27 mouse cellular contexts compared by ENCODE assay signal in the genomic region with DNA sequence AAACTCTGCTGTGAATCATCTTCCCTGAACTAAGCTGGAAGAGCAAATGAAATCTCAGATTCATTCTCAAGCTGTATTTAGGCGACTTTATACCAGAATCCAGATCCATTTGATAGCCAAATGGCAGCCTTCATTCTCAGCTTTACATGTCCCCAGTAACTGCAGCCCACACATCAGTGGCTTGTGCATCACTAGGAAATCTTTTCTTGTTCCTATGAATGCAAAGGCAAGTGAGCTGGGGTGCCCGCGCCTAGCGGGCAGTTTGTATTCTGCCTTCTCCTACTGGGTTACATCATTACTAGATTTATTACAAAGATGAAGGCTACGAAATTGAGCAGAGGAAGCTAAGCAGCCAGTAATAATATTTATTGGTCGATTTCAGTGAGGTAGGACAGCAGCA. TPM values are rescaled to one million over a fixed set of nuclear protein-coding genes. Genes with fewer than 3 reads are reported as not detected.
DNase-seq lines count a peak whose midpoint lies in the region; ATAC-seq and TF ChIP-seq lines count a peak whose summit lies in the region.
"Had no signal": no experiment of that assay in that cellular context is flagged by ENCODE, and none has a peak within 500 bp of the region (broad histone marks: within the 10 kb centered on the region; RNA-seq: fewer than 3 reads in every experiment).

No protein-coding gene starts in this region.

- H3K4me3 ChIP-seq in forebrain, postnatal 0 days (ENCODE audit: low read depth, low read length) = no peak overlapping the region
- no peak overlapping the region for H3K4me3 ChIP-seq in forebrain, embryonic 10.5 days
- H3K4me3 ChIP-seq in limb, embryonic 13.5 days = no peak overlapping the region
- no peak overlapping the region for H3K4me3 ChIP-seq in limb, embryonic 10.5 days
- no peak overlapping the region for H3K4me3 ChIP-seq in neural tube, embryonic 13.5 days
- H3K4me3 ChIP-seq: embryonic facial prominence, embryonic 13.5 days; hindbrain, embryonic 13.5 days; liver, embryonic 13.5 days had no signal

- 81% methylated on average over 6 of the region's 6 CpGs for WGBS in forebrain, postnatal 0 days
- 91% methylated on average over 6 of the region's 6 CpGs for WGBS in forebrain, embryonic 10.5 days
- 50% methylated on average over 6 of the region's 6 CpGs for WGBS in limb, embryonic 13.5 days
- 79% methylated on average over 6 of the region's 6 CpGs for WGBS in limb, embryonic 10.5 days
- WGBS in neural tube, embryonic 13.5 days = 72% methylated on average over 6 of the region's 6 CpGs

- no peaks in the 10 kb centered on the region for H3K9me3 ChIP-seq in forebrain, postnatal 0 days (ENCODE audit: low read length)
- no peaks in the 10 kb centered on the region for H3K9me3 ChIP-seq in forebrain, embryonic 10.5 days
- H3K9me3 ChIP-seq in limb, embryonic 13.5 days = no peaks in the 10 kb centered on the region
- no peaks in the 10 kb centered on the region for H3K9me3 ChIP-seq in limb, embryonic 10.5 days (replicated peaks)
- no peaks in the 10 kb centered on the region for H3K9me3 ChIP-seq in neural tube, embryonic 13.5 days
- H3K9me3 ChIP-seq: embryonic facial prominence, embryonic 13.5 days; G1E; hindbrain, embryonic 13.5 days; liver, embryonic 13.5 days had no signal

- no peak for TF ChIP-seq CTCF in forebrain, postnatal 0 days (IDR thresholded peaks at IDR 0.05; ENCODE audit: low read depth)

- H3K27me3 ChIP-seq in forebrain, postnatal 0 days (ENCODE audit: insufficient read depth, low read length) = no peaks in the 10 kb centered on the region
- no peaks in the 10 kb centered on the region for H3K27me3 ChIP-seq in forebrain, embryonic 10.5 days (ENCODE audit: poor library complexity, severe bottlenecking)
- H3K27me3 ChIP-seq in limb, embryonic 13.5 days = peaks cover 44% of the 10 kb centered on the region
- no peaks in the 10 kb centered on the region for H3K27me3 ChIP-seq in limb, embryonic 10.5 days (ENCODE audit: low read depth, poor library complexity, severe bottlenecking)
- H3K27me3 ChIP-seq in neural tube, embryonic 13.5 days = no peaks in the 10 kb centered on the region
- H3K27me3 ChIP-seq: embryonic facial prominence, embryonic 13.5 days; hindbrain, embryonic 13.5 days; liver, embryonic 13.5 days had no signal

- no peak overlapping the region for H3K9ac ChIP-seq in forebrain, postnatal 0 days
- no peak overlapping the region for H3K9ac ChIP-seq in limb, embryonic 13.5 days
- no peak overlapping the region for H3K9ac ChIP-seq in neural tube, embryonic 13.5 days
- H3K9ac ChIP-seq: embryonic facial prominence, embryonic 13.5 days; hindbrain, embryonic 13.5 days; liver, embryonic 13.5 days had no signal

- no peaks in the 10 kb centered on the region; the same call in 1 of the 2 replicates for H3K36me3 ChIP-seq in forebrain, postnatal 0 days (ENCODE audit: insufficient read depth)
- H3K36me3 ChIP-seq in forebrain, embryonic 10.5 days (replicated peaks) = peaks cover 18% of the 10 kb centered on the region
- 0 out of 2 replicates have a peak, but pooled peaks cover 5% of the 10 kb centered on the region for H3K36me3 ChIP-seq in limb, embryonic 13.5 days
- peaks cover 17% of the 10 kb centered on the region for H3K36me3 ChIP-seq in limb, embryonic 10.5 days
- H3K36me3 ChIP-seq in neural tube, embryonic 13.5 days = 0 out of 2 replicates have a peak, but pooled peaks cover 7% of the 10 kb centered on the region

- no peak for DNase-seq in forebrain, postnatal 0 days
- no peak for DNase-seq in forebrain, embryonic 10.5 days (ENCODE audit: extremely low spot score, low spot score)
- DNase-seq in limb, embryonic 10.5 days (ENCODE audit: low spot score) = no peak
- no peak for DNase-seq in neural tube, embryonic 10.5 days (ENCODE audit: extremely low spot score, low spot score)
- no peak for DNase-seq in gastrocnemius, postnatal 25 days
- DNase-seq: adrenal gland, postnatal 10 days; cerebellum, adult 18-20 months; cerebellum, postnatal 10 days; gastrocnemius, postnatal 14 days; heart, adult 18-20 months; heart, postnatal 4 days; kidney, adult 8-10 months; kidney, postnatal 4 days; layer of hippocampus, adult 9-11 months; liver, embryonic 13.5 days; lung, adult 2 months; midbrain, embryonic 14.5 days; thymus, adult 2 months had no signal

- H3K4me2 ChIP-seq in forebrain, postnatal 0 days (ENCODE audit: low read depth) = no peak overlapping the region
- H3K4me2 ChIP-seq in limb, embryonic 13.5 days (replicated peaks) = 0 out of 2 replicates have a peak overlapping the region, but pooled peaks have one; percentile 23
- H3K4me2 ChIP-seq in neural tube, embryonic 13.5 days = no peak overlapping the region
- H3K4me2 ChIP-seq: embryonic facial prominence, embryonic 13.5 days; heart, embryonic 11.5 days; hindbrain, embryonic 13.5 days; liver, embryonic 13.5 days had no signal

- no peak for ATAC-seq in forebrain, postnatal 0 days
- no peak for ATAC-seq in limb, embryonic 13.5 days (ENCODE audit: low FRiP score, low read depth)
- no peak for ATAC-seq in neural tube, embryonic 13.5 days (ENCODE audit: low read depth)
- ATAC-seq: forebrain, embryonic 16.5 days had no signal

- H3K4me1 ChIP-seq in forebrain, postnatal 0 days (ENCODE audit: insufficient read depth) = no peaks in the 10 kb centered on the region; the same call in 1 of the 2 replicates
- peaks cover 6% of the 10 kb centered on the region; the same call in 1 of the 2 replicates for H3K4me1 ChIP-seq in forebrain, embryonic 10.5 days
- peaks cover 22% of the 10 kb centered on the region for H3K4me1 ChIP-seq in limb, embryonic 13.5 days
- peaks cover 17% of the 10 kb centered on the region for H3K4me1 ChIP-seq in limb, embryonic 10.5 days
- peaks cover 8% of the 10 kb centered on the region for H3K4me1 ChIP-seq in neural tube, embryonic 13.5 days (replicated peaks)
- H3K4me1 ChIP-seq: hindbrain, embryonic 13.5 days; liver, embryonic 13.5 days had no signal

- 0 out of 2 replicates have a peak overlapping the region, but pooled peaks have one; percentile 15 for H3K27ac ChIP-seq in forebrain, postnatal 0 days (ENCODE audit: low read depth, low read length)
- no peak overlapping the region for H3K27ac ChIP-seq in forebrain, embryonic 10.5 days
- H3K27ac ChIP-seq in limb, embryonic 13.5 days = no peak overlapping the region
- H3K27ac ChIP-seq in limb, embryonic 10.5 days = no peak overlapping the region
- 0 out of 2 replicates have a peak overlapping the region, but pooled peaks have one; percentile 1 for H3K27ac ChIP-seq in neural tube, embryonic 13.5 days (replicated peaks)
- H3K27ac ChIP-seq: embryonic facial prominence, embryonic 13.5 days; hindbrain, embryonic 13.5 days; kidney, postnatal 0 days; liver, embryonic 13.5 days; macrophage had no signal

RNA-seq across cellular contexts. Expression of gene Hlcs, which starts 48.8 kb away (rescaled TPM):
- total RNA-seq in forebrain, postnatal 0 days (2014; rRNA removed) = 5.5 and 6.8 TPM in 2 replicates
- polyA plus RNA-seq in forebrain, postnatal 0 days (2015; fragmentation: Nextera tagmentation; extraction: Ambion mirVana) = 2.7 and 5.8 TPM in 2 replicates
- 14.4 and 15.5 TPM in 2 replicates for polyA plus RNA-seq in forebrain, embryonic 10.5 days (2016; fragmentation: Nextera tagmentation; extraction: Ambion mirVana)
- polyA plus RNA-seq in limb, embryonic 13.5 days (2015; fragmentation: Nextera tagmentation; extraction: Ambion mirVana) = 8.8 and 9.8 TPM in 2 replicates
- polyA plus RNA-seq in limb, embryonic 10.5 days (2016; fragmentation: Nextera tagmentation; extraction: Ambion mirVana) = 10.1 and 11.7 TPM in 2 replicates
- 7.9 TPM in 2 replicates for polyA plus RNA-seq in neural tube, embryonic 13.5 days (2015; fragmentation: Nextera tagmentation; extraction: Ambion mirVana)
- 1 to 10 TPM; 6.8 to 8.6 TPM for total RNA-seq in gastrocnemius, postnatal 25 days (2021)

Comparison
In these comparisons a context has a peak if more than half of its experiments do, and no peak if none do; other contexts are left out.
1. H3K27ac ChIP-seq: peak in forebrain, postnatal 0 days (single experiment) and neural tube, embryonic 13.5 days (single experiment); none in forebrain, embryonic 10.5 days (single experiment), limb, embryonic 13.5 days (single experiment) and limb, embryonic 10.5 days (single experiment).